Mouse (Mus musculus) small intestine, adult 2 months (tissue): Measurements from ENCODE around the gene Olfr1344. TPM values are rescaled to one million over a fixed set of nuclear protein-coding genes. Genes with fewer than 3 reads are reported as not detected.

Experiments
- H3K27ac ChIP-seq: fragments of 200-500 bp; 2 replicates; pipeline ENCODE4 v1.5.1; 2012; ENCODE audit warnings: low read depth, low read length, control low read depth, inconsistent platforms; ENCODE audit not compliant: insufficient read depth
- H3K27me3 ChIP-seq: fragments of 200-500 bp; 2 replicates; pipeline ENCODE4 v1.6.1; 2012; ENCODE audit warnings: mild to moderate bottlenecking, moderate library complexity, low read length, inconsistent platforms; ENCODE audit not compliant: control insufficient read depth, insufficient read depth
- H3K36me3 ChIP-seq: fragments of 200-500 bp; 2 replicates; pipeline ENCODE4 v1.6.1; 2012; ENCODE audit warnings: mild to moderate bottlenecking, low read length, control low read depth, inconsistent platforms; ENCODE audit not compliant: control insufficient read depth, insufficient read depth
- H3K4me1 ChIP-seq: fragments of 200-500 bp; 2 replicates; pipeline ENCODE4 v1.6.1; 2012; ENCODE audit warnings: low read length, inconsistent platforms, mixed read lengths; ENCODE audit not compliant: control insufficient read depth, insufficient read depth, insufficient read length
- H3K4me3 ChIP-seq: fragments of 200-500 bp; 2 replicates; pipeline ENCODE4 v1.5.1; 2012; ENCODE audit warnings: low read depth, mild to moderate bottlenecking, control low read depth, inconsistent platforms, low read length, moderate library complexity
- CTCF ChIP-seq: fragments of 200-500 bp; IDR thresholded peaks from 2 replicates; pipeline ENCODE4 v1.5.1; 2012; ENCODE audit warnings: low read depth, mild to moderate bottlenecking, control low read depth, inconsistent platforms, low read length, moderate library complexity, mixed read lengths; ENCODE audit not compliant: insufficient replicate concordance, insufficient read length; ENCODE audit errors: extremely low read depth
- POLR2A ChIP-seq: fragments of 200-500 bp; IDR thresholded peaks from 2 replicates; pipeline ENCODE4 v1.6.1; 2012; ENCODE audit warnings: low read depth, mild to moderate bottlenecking, control low read depth, inconsistent platforms, low read length, moderate library complexity
- WGBS: fragments of 180-500 bp; shearing (Covaris S2); methylation state at CpG from one replicate; pipeline ENCODE4 v1.1.7; 2018; 5-methylcytosine and 5-hydroxymethylcytosine counted together
- polyA plus RNA-seq: library from polyadenylated mRNA; depleted of rRNA; stranded (reverse); fragments of >200 nt; gene quantifications from 2 replicates; pipeline ENCODE4 v1.2.3, GENCODE M21; 2012; rRNA removed

Gene Olfr1344
- not detected in 2 replicates for polyA plus RNA-seq

- Histone ChIP-seq H3K4me1 (no peaks in the 10 kb centered on the region), H3K27ac (no peak within 1 kb of the TSS), H3K36me3 (no peaks in the 10 kb centered on the region), H3K27me3 (no peaks in the 10 kb centered on the region), H3K4me3 (no peak within 1 kb of the TSS)
- TF ChIP-seq CTCF, result no peak
- no peak for TF ChIP-seq POLR2A
- WGBS, result 68% methylated on average over 3 of the region's 3 CpGs
These were observed at the start of gene Olfr1344 for GRCm38 (mm10) chr7:6438388-6438787. TSS of gene Olfr1344 (plus strand) at chr7:6438688.

- Histone ChIP-seq H3K27ac (no peak overlapping the region), H3K27me3 (no peaks in the 10 kb centered on the region), H3K4me3 (no peak overlapping the region), H3K36me3 (0 out of 2 replicates have a peak, but pooled peaks cover 2% of the 10 kb centered on the region), H3K4me1 (no peaks in the 10 kb centered on the region)
- TF ChIP-seq CTCF (no peak), POLR2A (no peak)
- WGBS, result 83% methylated on average over 5 of the region's 5 CpGs
These were observed 49.5 kb upstream of the Olfr1344 start for GRCm38 (mm10) chr7:6388971-6389370.

GRCm38 (mm10) chr7:6389449-6389848 is 49.0 kb upstream of the Olfr1344 start:
- H3K4me1 ChIP-seq, result no peaks in the 10 kb centered on the region
- H3K36me3 ChIP-seq, result 0 out of 2 replicates have a peak, but pooled peaks cover 2% of the 10 kb centered on the region
- H3K27ac ChIP-seq, result no peak overlapping the region
- H3K4me3 ChIP-seq, result no peak overlapping the region
- no peak for TF ChIP-seq CTCF
- no peak for TF ChIP-seq POLR2A
- no peaks in the 10 kb centered on the region for H3K27me3 ChIP-seq
- 67% methylated on average over 5 of the region's 5 CpGs for WGBS

- WGBS, result 27% methylated on average over 25 of the region's 25 CpGs
These were observed 40.2 kb upstream of the Olfr1344 start, which contains the start of gene Smim17 for GRCm38 (mm10) chr7:6397996-6398975. TSS of gene Smim17 (plus strand) at chr7:6398715.

GRCm38 (mm10) chr7:6410043-6410442 is 28.4 kb upstream of the Olfr1344 start, which contains the start of gene Gm20715:
TSS of gene Gm20715 (plus strand) at chr7:6410277.
- H3K27me3 ChIP-seq, result no peaks in the 10 kb centered on the region
- TF ChIP-seq CTCF (no peak), POLR2A (no peak)
- H3K4me1 ChIP-seq, result no peaks in the 10 kb centered on the region
- no peak within 1 kb of the TSS for H3K4me3 ChIP-seq
- H3K27ac ChIP-seq, result no peak within 1 kb of the TSS
- 3% methylated on average over 17 of the region's 17 CpGs for WGBS
- no peaks in the 10 kb centered on the region for H3K36me3 ChIP-seq

More at GRCm38 (mm10) chr7:6397996-6398975, 40.2 kb upstream of the Olfr1344 start, which contains the start of gene Smim17:
- no peaks in the 10 kb centered on the region for H3K4me1 ChIP-seq
- H3K4me3 ChIP-seq, result peak within 1 kb of the TSS; percentile 65
- TF ChIP-seq CTCF (no peak), POLR2A (no peak)
- no peak within 1 kb of the TSS for H3K27ac ChIP-seq
- 0 out of 2 replicates have a peak, but pooled peaks cover under 1% of the 10 kb centered on the region for H3K36me3 ChIP-seq
- H3K27me3 ChIP-seq, result no peaks in the 10 kb centered on the region

- TF ChIP-seq POLR2A (no peak), CTCF (no peak)
- H3K4me3 ChIP-seq, result no peak overlapping the region
- no peaks in the 10 kb centered on the region for H3K27me3 ChIP-seq
- no peak overlapping the region for H3K27ac ChIP-seq
- 11% methylated on average over 22 of the region's 22 CpGs for WGBS
- H3K4me1 ChIP-seq, result no peaks in the 10 kb centered on the region
- no peaks in the 10 kb centered on the region for H3K36me3 ChIP-seq
These were observed 23.7 kb upstream of the Olfr1344 start for GRCm38 (mm10) chr7:6414626-6415441.
